Comparison of ENCODE assay signal across 1 mouse cellular context in the genomic region with DNA sequence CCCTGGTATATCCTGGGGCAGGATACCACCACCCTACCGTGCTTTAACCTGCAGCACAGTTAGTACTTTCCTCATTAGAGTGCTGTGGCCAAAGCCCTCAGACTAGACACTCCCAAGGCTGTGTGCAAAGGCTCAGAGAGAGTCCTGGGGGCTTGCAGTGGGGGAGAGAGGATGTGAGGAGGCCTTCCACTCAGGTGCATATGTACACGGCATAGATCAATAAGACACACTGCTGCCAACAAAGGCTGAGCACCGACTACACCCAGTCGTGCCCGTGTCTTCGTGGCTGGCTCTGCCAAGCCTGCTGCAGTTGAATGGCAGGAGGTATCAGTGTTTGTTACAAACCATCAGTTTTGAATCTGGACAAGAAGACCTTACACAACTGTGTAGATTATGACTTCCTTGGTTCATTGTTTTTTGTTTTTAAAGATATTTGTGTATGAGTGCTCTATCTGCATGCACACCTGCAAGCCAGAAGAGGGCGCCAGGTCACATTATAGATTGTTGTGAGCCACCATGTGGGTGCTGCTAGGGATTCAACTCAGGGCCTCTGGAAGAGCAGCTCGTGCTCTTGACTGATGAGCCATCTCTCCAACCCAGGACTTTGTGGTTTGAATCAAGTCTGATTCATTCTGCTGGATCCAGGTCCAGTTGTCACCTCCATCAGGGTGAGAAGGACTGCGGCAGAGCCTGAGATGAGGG.
TF ChIP-seq lines count a peak whose summit lies in the region.

No protein-coding gene starts in this region.

TF ChIP-seq in CH12.LX, 34 proteins besides CTCF, POLR2A, EP300 and RAD21:
- TF ChIP-seq CHD1 (IDR thresholded peaks at IDR 0.05; ENCODE audit: low read depth, low read length) (no peak), SMC3 (IDR thresholded peaks at IDR 0.05; ENCODE audit: low read depth, low read length) (peak; percentile 58)
